7 mouse cellular contexts compared by ENCODE assay signal in genomic region chr4:43453413-43453812, GRCm38 (mm10). TPM values are rescaled to one million over a fixed set of nuclear protein-coding genes. Genes with fewer than 3 reads are reported as not detected.
DNase-seq lines count a peak whose midpoint lies in the region; ATAC-seq and TF ChIP-seq lines count a peak whose summit lies in the region.

No protein-coding gene starts in this region.

- TF ChIP-seq POLR2A in CH12.LX (IDR thresholded peaks at IDR 0.05; ENCODE audit: low read depth, low read length), result no peak

- in situ Hi-C loops in CH12.LX (cut with MboI; ENCODE audit: low pct_ligation_motif_present, low pct_unique_long_range_greater_than_20kb, low sequenced_read_pairs), result no loop called here

- TF ChIP-seq RAD21 in CH12.LX (IDR thresholded peaks at IDR 0.05; ENCODE audit: low read depth, low read length), result no peak

- peaks cover 9% of the 10 kb centered on the region for H3K9me3 ChIP-seq in CH12.LX (replicated peaks; ENCODE audit: low read length)
- H3K9me3 ChIP-seq in hindbrain, embryonic 12.5 days (replicated peaks), result no peaks in the 10 kb centered on the region
- no peaks in the 10 kb centered on the region for H3K9me3 ChIP-seq in midbrain, embryonic 14.5 days (ENCODE audit: control insufficient read depth, low read length)

- DNase-seq in B cell, adult 2 months, result peak; percentile 51 to 53
- no peak for DNase-seq in CH12.LX (ENCODE audit: extremely low read depth)
- DNase-seq in midbrain, embryonic 14.5 days, result peak; percentile 40
- no peak for DNase-seq in urinary bladder, postnatal 14 days (ENCODE audit: low spot score)
- DNase-seq in urinary bladder, adult 2 months (ENCODE audit: low spot score), result no peak
- DNase-seq in ovary, adult 18-20 months (ENCODE audit: low spot score), result no peak

- peaks cover 0 to 40% of the 10 kb centered on the region in 2 experiments for H3K36me3 ChIP-seq in CH12.LX (replicated peaks in 1 of 2; ENCODE audit: control insufficient read depth in 1 of 2, insufficient read depth in 1 of 2, low read length in 1 of 2)
- peaks cover 2% of the 10 kb centered on the region for H3K36me3 ChIP-seq in hindbrain, embryonic 12.5 days
- H3K36me3 ChIP-seq in midbrain, embryonic 14.5 days (ENCODE audit: control insufficient read depth, insufficient read depth, low read length), result 0 out of 2 replicates have a peak, but pooled peaks cover 5% of the 10 kb centered on the region

- H3K79me2 ChIP-seq in CH12.LX (replicated peaks; ENCODE audit: control insufficient read depth, extremely low read depth, insufficient read depth, poor library complexity, severe bottlenecking), result no peaks in the 10 kb centered on the region

- no peak overlapping the region for H3K27ac ChIP-seq in CH12.LX (ENCODE audit: insufficient read depth, low read depth)
- no peak overlapping the region for H3K27ac ChIP-seq in hindbrain, embryonic 12.5 days
- no peak overlapping the region for H3K27ac ChIP-seq in midbrain, embryonic 14.5 days (replicated peaks; ENCODE audit: low read depth, low read length)

- dilution Hi-C loops in CH12.LX (cut with MboI; ENCODE audit: extremely low pct_ligation_motif_present, extremely low pct_unique_long_range_greater_than_20kb, low sequenced_read_pairs), result no loop called here

- WGBS in hindbrain, embryonic 12.5 days, result 3% methylated on average over 18 of the region's 18 CpGs
- under 1% methylated on average over 18 of the region's 18 CpGs for WGBS in midbrain, embryonic 14.5 days

- peak; percentile 43; the same call in 1 of the 2 replicates for ATAC-seq in hindbrain, embryonic 12.5 days (ENCODE audit: low FRiP score)
- no peak for ATAC-seq in midbrain, embryonic 14.5 days (ENCODE audit: low FRiP score, low TSS enrichment)

- no peak for TF ChIP-seq EP300 in CH12.LX (IDR thresholded peaks at IDR 0.05; ENCODE audit: low read length)

- no peak for TF ChIP-seq CTCF in CH12.LX (conservative IDR thresholded peaks at IDR 0.05 in 1 of 2, IDR thresholded peaks at IDR 0.05 in 1 of 2; ENCODE audit: low read depth in 2 of 2, low read length in 2 of 2)

- peaks cover 21 to 63% of the 10 kb centered on the region in 2 experiments for H3K4me1 ChIP-seq in CH12.LX (ENCODE audit: control insufficient read depth in 1 of 2, insufficient read depth in 2 of 2)
- H3K4me1 ChIP-seq in hindbrain, embryonic 12.5 days, result peaks cover 15% of the 10 kb centered on the region
- peaks cover 11% of the 10 kb centered on the region; the same call in 1 of the 2 replicates for H3K4me1 ChIP-seq in midbrain, embryonic 14.5 days (ENCODE audit: control insufficient read depth, insufficient read depth, low read length)

- H3K4me2 ChIP-seq in CH12.LX (ENCODE audit: insufficient read depth, low read depth, poor library complexity, severe bottlenecking), result peak overlapping the region; percentile 95
- H3K4me2 ChIP-seq in hindbrain, embryonic 12.5 days (replicated peaks), result peak overlapping the region; percentile 50
- peak overlapping the region; percentile 47 for H3K4me2 ChIP-seq in midbrain, embryonic 14.5 days (ENCODE audit: low read length)

- peak overlapping the region; percentile 55 to 69 (median 60) for H3K4me3 ChIP-seq in CH12.LX (replicated peaks in 1 of 3; ENCODE audit: low read depth in 2 of 3, low read length in 2 of 3, poor library complexity in 1 of 3)
- peak overlapping the region; percentile 15 for H3K4me3 ChIP-seq in hindbrain, embryonic 12.5 days
- H3K4me3 ChIP-seq in midbrain, embryonic 14.5 days (replicated peaks; ENCODE audit: low read depth, low read length), result peak overlapping the region; percentile 10; the same call in 1 of the 2 replicates

- H3K27me3 ChIP-seq in CH12.LX (replicated peaks), result no peaks in the 10 kb centered on the region
- H3K27me3 ChIP-seq in hindbrain, embryonic 12.5 days, result peaks cover 27% of the 10 kb centered on the region
- H3K27me3 ChIP-seq in midbrain, embryonic 14.5 days (ENCODE audit: control insufficient read depth, insufficient read depth, low read length), result no peaks in the 10 kb centered on the region

- no peak overlapping the region for H3K9ac ChIP-seq in CH12.LX (ENCODE audit: insufficient read depth, low read depth)
- no peak overlapping the region for H3K9ac ChIP-seq in hindbrain, embryonic 12.5 days
- H3K9ac ChIP-seq in midbrain, embryonic 14.5 days (replicated peaks; ENCODE audit: low read length), result 0 out of 2 replicates have a peak overlapping the region, but pooled peaks have one; percentile 16

TF ChIP-seq in CH12.LX, 34 proteins besides CTCF, POLR2A, EP300 and RAD21:
- no peak for TF ChIP-seq JUN (IDR thresholded peaks at IDR 0.05; ENCODE audit: insufficient read depth, low read depth, low read length)
- no peak for TF ChIP-seq ETS1 (conservative IDR thresholded peaks at IDR 0.05; ENCODE audit: low read depth, low read length)
- TF ChIP-seq NELFE (IDR thresholded peaks at IDR 0.05; ENCODE audit: low read depth, low read length), result 0 out of 2 replicates have a peak, but pooled peaks have one; percentile 22
- TF ChIP-seq MAZ (IDR thresholded peaks at IDR 0.05; ENCODE audit: low read depth, low read length), result peak; percentile 25; the same call in 1 of the 2 replicates
- 0 out of 2 replicates have a peak, but pooled peaks have one; percentile 9 for TF ChIP-seq NRF1 (IDR thresholded peaks at IDR 0.05; ENCODE audit: low read depth, low read length)
TF ChIP-seq in CH12.LX: peak in this region for 3.

RNA-seq across cellular contexts. Expression of gene Cd72, which starts 1.0 kb away (rescaled TPM):
- total RNA-seq in CH12.LX (2012; rRNA removed), result 24.0 and 30.3 TPM in 2 replicates
- total RNA-seq in CH12.LX (2014; rRNA removed), result 47.6 and 61.4 TPM in 2 replicates
- polyA plus RNA-seq in CH12.LX (2012; ENCODE audit: insufficient read length, low read depth), result 55.9 and 86.4 TPM in 2 replicates
- polyA plus RNA-seq in hindbrain, embryonic 12.5 days (2016; fragmentation: Nextera tagmentation; extraction: Ambion mirVana), result 2.0 and 3.8 TPM in 2 replicates
- 7.9 and 12.9 TPM in 2 replicates for polyA plus RNA-seq in midbrain, embryonic 14.5 days (2014; fragmentation: Nextera tagmentation; extraction: Ambion mirVana)
- polyA plus RNA-seq in urinary bladder, adult 2 months (2012; rRNA removed), result 2.4 and 4.6 TPM in 2 replicates

RNA-seq across cellular contexts. Expression of gene Tesk1, which starts 11.7 kb away (rescaled TPM):
- total RNA-seq in CH12.LX (2012; rRNA removed) (4.5 and 5.2 TPM in 2 replicates), CH12.LX (2014; rRNA removed) (1.7 and 1.9 TPM in 2 replicates)
- polyA plus RNA-seq in CH12.LX (2012; ENCODE audit: insufficient read length, low read depth), result 6.0 and 7.3 TPM in 2 replicates
- polyA plus RNA-seq in hindbrain, embryonic 12.5 days (2016; fragmentation: Nextera tagmentation; extraction: Ambion mirVana), result 15.7 and 16.2 TPM in 2 replicates
- 20.9 and 21.2 TPM in 2 replicates for polyA plus RNA-seq in midbrain, embryonic 14.5 days (2014; fragmentation: Nextera tagmentation; extraction: Ambion mirVana)
- polyA plus RNA-seq in urinary bladder, adult 2 months (2012; rRNA removed), result 25.8 and 34.2 TPM in 2 replicates

RNA-seq across cellular contexts. Expression of gene Fam166b, which starts 24.5 kb away (rescaled TPM):
- not detected in 2 replicates for total RNA-seq in CH12.LX (2012; rRNA removed)
- not detected in 2 replicates for total RNA-seq in CH12.LX (2014; rRNA removed)
- polyA plus RNA-seq in CH12.LX (2012; ENCODE audit: insufficient read length, low read depth), result not detected in 2 replicates
- 1.3 TPM in 1 of 2 replicates, not detected in the other for polyA plus RNA-seq in hindbrain, embryonic 12.5 days (2016; fragmentation: Nextera tagmentation; extraction: Ambion mirVana)
- 0.46 and 0.76 TPM in 2 replicates for polyA plus RNA-seq in midbrain, embryonic 14.5 days (2014; fragmentation: Nextera tagmentation; extraction: Ambion mirVana)
- 0.55 and 0.59 TPM in 2 replicates for polyA plus RNA-seq in urinary bladder, adult 2 months (2012; rRNA removed)

RNA-seq across cellular contexts. Expression of gene Sit1, which starts 30.1 kb away (rescaled TPM):
- 2.8 and 3.8 TPM in 2 replicates for total RNA-seq in CH12.LX (2012; rRNA removed)
- total RNA-seq in CH12.LX (2014; rRNA removed), result 10.5 and 10.8 TPM in 2 replicates
- 10.1 and 12.5 TPM in 2 replicates for polyA plus RNA-seq in CH12.LX (2012; ENCODE audit: insufficient read length, low read depth)
- not detected in 2 replicates for polyA plus RNA-seq in hindbrain, embryonic 12.5 days (2016; fragmentation: Nextera tagmentation; extraction: Ambion mirVana)
- not detected in 2 replicates for polyA plus RNA-seq in midbrain, embryonic 14.5 days (2014; fragmentation: Nextera tagmentation; extraction: Ambion mirVana)
- polyA plus RNA-seq in urinary bladder, adult 2 months (2012; rRNA removed), result 0.22 and 0.41 TPM in 2 replicates

RNA-seq across cellular contexts. Expression of gene Ccdc107, which starts 39.3 kb away (rescaled TPM):
- total RNA-seq in CH12.LX (2012; rRNA removed), result 57.9 and 63.1 TPM in 2 replicates
- total RNA-seq in CH12.LX (2014; rRNA removed), result 23.0 and 33.4 TPM in 2 replicates
- 30.5 and 32.6 TPM in 2 replicates for polyA plus RNA-seq in CH12.LX (2012; ENCODE audit: insufficient read length, low read depth)
- 50.8 and 51.4 TPM in 2 replicates for polyA plus RNA-seq in hindbrain, embryonic 12.5 days (2016; fragmentation: Nextera tagmentation; extraction: Ambion mirVana)
- polyA plus RNA-seq in midbrain, embryonic 14.5 days (2014; fragmentation: Nextera tagmentation; extraction: Ambion mirVana), result 68.1 and 80.6 TPM in 2 replicates
- polyA plus RNA-seq in urinary bladder, adult 2 months (2012; rRNA removed), result 272 and 290 TPM in 2 replicates

Comparison
In these comparisons a context has a peak if more than half of its experiments do, and no peak if none do; other contexts are left out.
1. DNase-seq: peak in B cell, adult 2 months (2 of 2) and midbrain, embryonic 14.5 days (single experiment); none in CH12.LX (single experiment), urinary bladder, postnatal 14 days (single experiment), urinary bladder, adult 2 months (single experiment) and ovary, adult 18-20 months (single experiment).
2. H3K4me3 ChIP-seq: peak in every context shown above with its lines; median percentile 60 in CH12.LX; 15 in hindbrain, embryonic 12.5 days; 10 in midbrain, embryonic 14.5 days.
3. Peak in every context shown above with its lines, with median percentiles within 50 percentile points of each other: H3K4me2 ChIP-seq.